Mouse (Mus musculus): ENCODE results near the gene Abcb8.

DNA sequence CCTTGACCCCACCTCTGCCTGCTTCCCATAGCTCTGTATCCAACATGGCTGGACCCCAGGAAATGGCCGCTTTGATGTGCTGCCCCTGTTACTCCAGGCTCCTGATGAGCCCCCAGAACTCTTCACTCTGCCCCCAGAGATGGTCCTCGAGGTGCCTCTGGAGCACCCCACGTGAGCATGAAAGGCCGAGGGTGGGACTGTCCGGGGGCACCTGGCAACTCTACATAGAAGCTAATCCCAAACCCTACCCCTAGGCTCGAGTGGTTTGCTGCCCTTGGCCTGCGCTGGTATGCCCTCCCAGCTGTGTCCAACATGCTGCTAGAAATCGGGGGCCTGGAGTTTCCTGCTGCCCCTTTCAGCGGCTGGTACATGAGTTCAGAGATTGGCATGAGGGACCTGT is 23.7 kb upstream of the Abcb8 start:
- TF ChIP-seq CTCF (IDR thresholded peaks at IDR 0.05; ENCODE audit: borderline replicate concordance, extremely low read depth, insufficient read depth, insufficient read length): no peak
- no peak for TF ChIP-seq POLR2A (IDR thresholded peaks at IDR 0.05; ENCODE audit: borderline replicate concordance, extremely low read depth, insufficient read depth, insufficient read length, poor library complexity, severe bottlenecking)
